Mouse (Mus musculus) splenic B cell, adult 2 months (primary cell): ENCODE measurements around the gene Prpsap1.

Source experiments
- DNase-seq: peaks from one replicate; pipeline ENCODE4 v3.0.0-alpha.2; 2011; ENCODE audit warnings: low read depth, low spot score
- H3K27me3 ChIP-seq: 2 replicates; pipeline ENCODE4 v1.6.1; 2012; ENCODE audit warnings: mild to moderate bottlenecking, low read length, moderate library complexity, mixed read lengths; ENCODE audit not compliant: control insufficient read depth, poor library complexity, insufficient read depth, severe bottlenecking
- H3K36me3 ChIP-seq: 2 replicates; pipeline ENCODE4 v1.6.1; 2012; ENCODE audit warnings: mild to moderate bottlenecking, low read length, moderate library complexity, mixed read lengths; ENCODE audit not compliant: control insufficient read depth, poor library complexity, insufficient read depth, severe bottlenecking

Prpsap1 gene

DNA sequence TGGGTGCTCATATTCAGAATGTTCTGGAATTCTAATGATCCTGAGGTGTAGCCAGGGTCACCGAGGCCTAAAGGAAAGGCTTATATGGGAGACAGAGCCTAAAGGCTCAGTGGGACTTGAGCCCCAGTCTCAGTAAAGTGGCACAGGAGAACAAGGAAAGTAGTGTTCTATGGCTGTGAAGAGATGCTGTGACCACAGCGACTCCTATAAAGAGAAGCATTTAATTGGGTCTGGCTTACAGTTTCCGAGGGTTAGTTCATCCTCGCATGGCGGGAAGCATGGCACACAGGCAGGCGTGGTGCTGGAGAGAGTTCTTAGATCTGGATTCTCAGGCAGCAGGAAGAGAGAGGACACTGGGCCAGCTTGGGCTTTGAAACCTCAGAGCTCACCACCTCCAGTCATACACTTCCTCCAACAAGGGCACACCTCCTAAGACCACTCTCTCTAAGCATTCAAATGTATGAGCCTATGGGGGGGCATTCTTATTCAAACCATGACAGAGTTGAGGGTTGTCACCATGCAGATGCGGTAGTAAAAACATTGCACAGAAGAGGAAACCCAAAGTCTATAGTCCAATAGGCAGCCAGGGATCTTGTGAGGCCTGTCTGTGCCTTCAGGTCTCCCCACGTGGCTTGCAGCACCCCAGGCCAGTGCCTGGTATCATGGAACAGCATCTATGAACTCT, 34.8 kb upstream of the Prpsap1 start:
- no peaks in the 10 kb centered on the region for H3K36me3 ChIP-seq
- H3K27me3 ChIP-seq, result no peaks in the 10 kb centered on the region
- DNase-seq, result no peak

DNA sequence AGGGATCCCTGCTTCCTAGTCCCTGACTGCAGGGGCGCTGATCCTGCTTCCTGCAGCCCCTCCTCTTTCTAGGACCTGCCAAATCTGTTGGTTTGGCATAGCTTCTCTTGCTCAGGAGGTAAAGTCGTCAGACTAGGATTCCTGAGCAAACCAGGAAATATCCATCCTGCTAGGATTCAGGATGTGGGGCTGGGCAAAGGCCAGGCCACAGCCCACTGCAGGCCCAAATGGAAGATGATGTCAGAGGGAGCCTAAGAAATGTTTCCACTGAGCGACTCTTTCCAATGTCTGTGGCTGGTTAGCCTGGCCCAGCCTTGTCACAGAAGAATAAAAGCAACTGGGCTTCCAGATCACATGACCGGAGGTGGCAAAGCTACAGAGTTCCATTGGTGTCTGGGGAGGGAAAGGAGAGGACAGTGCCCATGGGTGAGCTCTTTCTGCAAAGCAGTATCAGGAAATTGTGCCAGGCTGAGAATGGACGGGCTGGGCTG, 29.7 kb upstream of the Prpsap1 start:
- H3K27me3 ChIP-seq, result no peaks in the 10 kb centered on the region
- H3K36me3 ChIP-seq, result no peaks in the 10 kb centered on the region
- DNase-seq, result no peak

GRCm38 (mm10) chr11:116522886-116523698, 29.1 kb upstream of the Prpsap1 start:
- Histone ChIP-seq H3K27me3 (no peaks in the 10 kb centered on the region), H3K36me3 (no peaks in the 10 kb centered on the region)
- DNase-seq, result no peak

- Histone ChIP-seq H3K36me3 (no peaks in the 10 kb centered on the region), H3K27me3 (no peaks in the 10 kb centered on the region)
- no peak for DNase-seq
These were observed 28.0 kb upstream of the Prpsap1 start for GRCm38 (mm10) chr11:116522046-116522445.

GRCm38 (mm10) chr11:116521143-116521542, 27.1 kb upstream of the Prpsap1 start:
- DNase-seq, result no peak
- Histone ChIP-seq H3K27me3 (no peaks in the 10 kb centered on the region), H3K36me3 (no peaks in the 10 kb centered on the region)

GRCm38 (mm10) chr11:116518482-116518881, 24.5 kb upstream of the Prpsap1 start:
- no peaks in the 10 kb centered on the region for H3K36me3 ChIP-seq
- DNase-seq, result no peak
- H3K27me3 ChIP-seq, result no peaks in the 10 kb centered on the region

- no peak for DNase-seq
- Histone ChIP-seq H3K27me3 (no peaks in the 10 kb centered on the region), H3K36me3 (no peaks in the 10 kb centered on the region)
These were observed 21.5 kb upstream of the Prpsap1 start for GRCm38 (mm10) chr11:116515330-116516020.

GRCm38 (mm10) chr11:116513531-116514038, 19.6 kb upstream of the Prpsap1 start:
- Histone ChIP-seq H3K36me3 (no peaks in the 10 kb centered on the region), H3K27me3 (no peaks in the 10 kb centered on the region)
- no peak for DNase-seq

DNA sequence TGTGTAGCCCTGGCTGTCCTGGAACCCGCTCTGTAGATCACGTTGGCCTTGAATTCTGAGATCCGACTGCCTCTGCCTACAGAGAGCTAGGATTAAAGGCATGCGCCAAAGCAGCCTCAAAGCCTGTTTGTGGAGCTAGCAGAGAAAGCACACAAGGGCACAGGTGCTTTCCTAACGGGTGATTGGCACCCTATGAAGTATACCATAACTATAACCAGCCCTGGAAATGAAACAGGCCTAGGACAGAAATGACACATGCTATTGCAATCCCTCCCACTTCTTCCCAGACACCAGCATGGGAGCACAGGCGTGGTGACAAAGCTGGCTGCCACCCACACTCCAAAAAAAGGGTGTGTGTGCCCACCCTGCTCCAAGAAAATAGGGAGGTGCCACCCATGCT, 19.0 kb upstream of the Prpsap1 start:
- DNase-seq, result no peak
- H3K36me3 ChIP-seq, result no peaks in the 10 kb centered on the region
- no peaks in the 10 kb centered on the region for H3K27me3 ChIP-seq

DNA sequence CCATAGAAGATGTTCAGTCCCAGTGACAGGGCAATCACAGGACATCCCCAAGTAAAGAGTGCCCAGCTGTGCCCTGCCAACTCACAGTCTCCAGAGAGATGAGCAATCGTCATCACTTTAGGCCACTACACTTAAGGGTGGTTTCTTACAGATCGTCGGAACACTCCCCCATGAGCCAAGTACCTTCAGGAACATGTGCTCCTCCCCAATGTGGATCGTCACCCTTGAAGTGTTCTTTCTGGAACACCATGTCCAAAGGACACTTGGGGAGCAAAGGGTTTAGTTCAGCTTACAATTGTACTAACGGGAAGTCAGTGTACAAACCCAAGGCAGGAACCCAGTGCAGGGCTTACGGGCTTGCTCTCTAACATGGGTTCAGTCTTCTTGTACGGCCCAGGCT, 18.2 kb upstream of the Prpsap1 start:
- no peaks in the 10 kb centered on the region for H3K36me3 ChIP-seq
- DNase-seq, result no peak
- H3K27me3 ChIP-seq, result no peaks in the 10 kb centered on the region

- Histone ChIP-seq H3K27me3 (no peaks in the 10 kb centered on the region), H3K36me3 (no peaks in the 10 kb centered on the region)
- DNase-seq, result no peak
These were observed 17.4 kb upstream of the Prpsap1 start for GRCm38 (mm10) chr11:116511301-116511868.

GRCm38 (mm10) chr11:116508689-116509088, 14.7 kb upstream of the Prpsap1 start:
- DNase-seq, result no peak
- H3K36me3 ChIP-seq, result no peaks in the 10 kb centered on the region

GRCm38 (mm10) chr11:116506151-116506875, 12.3 kb upstream of the Prpsap1 start:
- no peaks in the 10 kb centered on the region for H3K27me3 ChIP-seq
- no peak for DNase-seq
- H3K36me3 ChIP-seq, result no peaks in the 10 kb centered on the region

More at GRCm38 (mm10) chr11:116508689-116509088, 14.7 kb upstream of the Prpsap1 start:
- H3K27me3 ChIP-seq, result no peaks in the 10 kb centered on the region

DNA sequence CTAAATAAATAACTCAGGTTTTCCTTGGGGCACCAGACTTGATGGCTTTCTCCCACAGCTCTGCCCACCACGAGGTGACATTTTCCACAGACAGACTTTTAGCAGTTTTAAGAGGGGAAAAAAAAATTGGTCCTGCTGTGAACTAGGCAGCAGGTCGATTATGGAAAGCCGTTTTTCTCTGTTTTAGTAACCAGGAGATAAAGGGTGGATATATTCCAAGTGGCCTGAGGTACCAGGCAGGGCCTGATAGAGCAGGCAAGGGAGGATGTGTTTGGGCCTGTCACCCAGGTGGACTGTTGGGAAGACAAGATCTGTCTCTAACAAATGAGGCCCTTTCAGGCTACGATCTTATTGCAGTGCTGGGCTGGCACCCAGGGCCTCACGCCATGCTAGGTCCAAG, 11.6 kb upstream of the Prpsap1 start:
- no peaks in the 10 kb centered on the region for H3K27me3 ChIP-seq
- no peak for DNase-seq
- no peaks in the 10 kb centered on the region for H3K36me3 ChIP-seq
